Mouse (Mus musculus): Measurements from ENCODE around the gene Rnf103. TPM values are rescaled to one million over a fixed set of nuclear protein-coding genes. Genes with fewer than 3 reads are reported as not detected.

Rnf103 gene
- polyA plus RNA-seq, 1 experiment: 13.8 TPM

- no peak for TF ChIP-seq GATA1 (IDR thresholded peaks at IDR 0.05; ENCODE audit: low read length)
These were observed 61.8 kb downstream of the Rnf103 start for GRCm38 (mm10) chr6:71555507-71555951.

DNA sequence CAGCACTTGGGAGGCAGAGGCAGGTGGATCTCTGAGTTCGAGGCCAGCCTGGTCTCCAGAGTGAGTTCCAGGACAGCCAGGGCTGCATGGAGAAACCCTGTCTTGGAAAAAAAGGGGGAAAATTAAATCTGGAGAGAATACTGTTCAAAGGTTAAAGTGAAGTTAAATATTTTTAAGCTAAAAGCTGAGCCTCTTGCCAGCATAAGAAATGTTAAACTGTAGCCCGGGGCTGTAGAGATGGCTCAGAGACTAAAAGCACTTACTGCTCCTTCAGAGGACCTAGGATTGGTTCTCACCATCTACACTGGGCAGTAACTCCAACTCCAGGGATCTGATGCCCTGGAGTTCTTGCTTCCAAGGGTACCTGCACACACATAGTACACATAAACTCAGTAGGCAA lies 63.1 kb downstream of the Rnf103 start:
- no peak for TF ChIP-seq GATA1 (IDR thresholded peaks at IDR 0.05; ENCODE audit: low read length)

Other genes starting within 250 kb of the Rnf103 start
- gene Krcc1, start 222.2 kb upstream of the Rnf103 start, polyA plus RNA-seq (2012): 68.0 and 86.9 TPM in 2 replicates
- gene Smyd1, start 171.7 kb upstream of the Rnf103 start, polyA plus RNA-seq (2012): 0.04 TPM in 1 of 2 replicates, not detected in the other
- not detected in 2 replicates for gene Cd8b1, start 171.1 kb upstream of the Rnf103 start, polyA plus RNA-seq (2012)
- gene Cd8a, start 120.5 kb upstream of the Rnf103 start, polyA plus RNA-seq (2012): not detected in 2 replicates
- 7.1 and 9.0 TPM in 2 replicates for gene Rmnd5a, start 53.3 kb upstream of the Rnf103 start, polyA plus RNA-seq (2012)
- 13.2 and 28.5 TPM in 2 replicates for gene Chmp3, start 49.9 kb downstream of the Rnf103 start, polyA plus RNA-seq (2012)
- gene Kdm3a, start 139.1 kb downstream of the Rnf103 start, polyA plus RNA-seq (2012): 9.2 and 9.6 TPM in 2 replicates
- gene Reep1, start 213.7 kb downstream of the Rnf103 start, polyA plus RNA-seq (2012): not detected in 2 replicates